15 mouse cellular contexts compared by ENCODE assay signal in the genomic region with DNA sequence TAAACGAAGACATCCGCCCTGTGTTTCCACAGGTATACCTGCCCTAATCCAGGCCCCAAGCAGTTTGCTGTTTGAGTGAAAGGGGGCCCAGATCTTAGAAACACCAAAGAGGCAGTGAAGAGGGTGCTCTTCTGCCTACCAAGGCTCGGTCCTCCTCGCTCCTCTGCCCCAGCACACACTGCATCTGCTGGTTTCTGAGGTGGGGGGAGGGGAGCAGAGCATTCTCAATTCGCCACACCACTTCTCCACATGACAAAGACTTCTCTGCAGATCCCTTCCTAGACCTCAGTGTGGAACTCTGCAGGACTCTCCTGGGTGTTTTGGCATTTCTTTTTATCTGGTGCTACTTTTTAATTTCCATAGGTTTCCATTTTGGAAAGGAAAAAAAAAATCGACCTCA.
A peak's percentile ranks its signal among the peaks of the same experiment; 100 is the strongest.
DNase-seq lines count a peak whose midpoint lies in the region; ATAC-seq lines count a peak whose summit lies in the region.
"Had no signal": no experiment of that assay in that cellular context is flagged by ENCODE, and none has a peak within 500 bp of the region (broad histone marks: within the 10 kb centered on the region; RNA-seq: fewer than 3 reads in every experiment).

No protein-coding gene starts in this region.

- 34% methylated on average over 6 of the region's 6 CpGs for WGBS in hindbrain, embryonic 11.5 days
- 31% methylated on average over 6 of the region's 6 CpGs for WGBS in hindbrain, embryonic 13.5 days
- 32% methylated on average over 6 of the region's 6 CpGs for WGBS in embryonic facial prominence, embryonic 12.5 days

- no peaks in the 10 kb centered on the region for H3K9me3 ChIP-seq in hindbrain, embryonic 11.5 days (ENCODE audit: control insufficient read depth, low read length)
- H3K9me3 ChIP-seq in hindbrain, embryonic 13.5 days, result no peaks in the 10 kb centered on the region
- no peaks in the 10 kb centered on the region for H3K9me3 ChIP-seq in embryonic facial prominence, embryonic 12.5 days
- H3K9me3 ChIP-seq: limb, embryonic 10.5 days had no signal

- H3K27me3 ChIP-seq in hindbrain, embryonic 11.5 days (ENCODE audit: control insufficient read depth, insufficient read depth, low read length), result no peaks in the 10 kb centered on the region
- H3K27me3 ChIP-seq in hindbrain, embryonic 13.5 days, result no peaks in the 10 kb centered on the region
- no peaks in the 10 kb centered on the region for H3K27me3 ChIP-seq in embryonic facial prominence, embryonic 12.5 days

- H3K4me1 ChIP-seq in hindbrain, embryonic 11.5 days (replicated peaks; ENCODE audit: control insufficient read depth, insufficient read depth, low read length), result no peaks in the 10 kb centered on the region
- H3K4me1 ChIP-seq in hindbrain, embryonic 13.5 days (replicated peaks), result peaks cover 8% of the 10 kb centered on the region; the same call in 1 of the 2 replicates
- peaks cover 10% of the 10 kb centered on the region for H3K4me1 ChIP-seq in embryonic facial prominence, embryonic 12.5 days

- H3K9ac ChIP-seq in hindbrain, embryonic 11.5 days (ENCODE audit: low read depth, low read length), result no peak overlapping the region
- no peak overlapping the region for H3K9ac ChIP-seq in hindbrain, embryonic 13.5 days
- no peak overlapping the region for H3K9ac ChIP-seq in embryonic facial prominence, embryonic 12.5 days
- H3K9ac ChIP-seq: lung, embryonic 14.5 days had no signal

- H3K4me2 ChIP-seq in hindbrain, embryonic 11.5 days (replicated peaks; ENCODE audit: low read depth, low read length), result no peak overlapping the region
- no peak overlapping the region for H3K4me2 ChIP-seq in hindbrain, embryonic 13.5 days
- no peak overlapping the region for H3K4me2 ChIP-seq in embryonic facial prominence, embryonic 12.5 days (replicated peaks)
- H3K4me2 ChIP-seq: liver, embryonic 11.5 days; lung, embryonic 14.5 days had no signal

- H3K4me3 ChIP-seq in hindbrain, embryonic 11.5 days (ENCODE audit: low read depth, low read length), result no peak overlapping the region
- no peak overlapping the region for H3K4me3 ChIP-seq in hindbrain, embryonic 13.5 days
- H3K4me3 ChIP-seq in embryonic facial prominence, embryonic 12.5 days, result no peak overlapping the region
- H3K4me3 ChIP-seq: erythroblast, embryonic 14.5 days; layer of hippocampus, adult 2 months; limb, embryonic 10.5 days had no signal

- peak; percentile 67 for ATAC-seq in hindbrain, embryonic 11.5 days (ENCODE audit: low FRiP score)
- ATAC-seq in hindbrain, embryonic 13.5 days (ENCODE audit: low FRiP score), result no peak; the same call in 1 of the 2 replicates
- ATAC-seq in embryonic facial prominence, embryonic 12.5 days (ENCODE audit: insufficient number of reproducible peaks, insufficient read depth, low FRiP score, low TSS enrichment), result peak; percentile 72; the same call in 1 of the 2 replicates
- ATAC-seq: forebrain, embryonic 16.5 days; intestine, embryonic 16.5 days had no signal

- DNase-seq in hindbrain, embryonic 11.5 days (ENCODE audit: low spot score), result peak; percentile 55
- peak; percentile 20 for DNase-seq in retina, embryonic 14.5 days (ENCODE audit: low spot score)
- no peak for DNase-seq in retina, postnatal 1 day
- DNase-seq in left cerebral cortex, postnatal 36 days (ENCODE audit: low spot score in 2 of 2), result no peak
- DNase-seq in heart, adult 9 months (ENCODE audit: low spot score in 2 of 2), result no peak
- DNase-seq: lung, postnatal 4 days had no signal

- H3K36me3 ChIP-seq in hindbrain, embryonic 11.5 days (ENCODE audit: control insufficient read depth, insufficient read depth, low read length), result no peaks in the 10 kb centered on the region
- H3K36me3 ChIP-seq in hindbrain, embryonic 13.5 days, result no peaks in the 10 kb centered on the region
- H3K36me3 ChIP-seq in embryonic facial prominence, embryonic 12.5 days, result no peaks in the 10 kb centered on the region
- H3K36me3 ChIP-seq: limb, embryonic 10.5 days had no signal

- H3K27ac ChIP-seq in hindbrain, embryonic 11.5 days (ENCODE audit: low read depth, low read length), result no peak overlapping the region
- no peak overlapping the region for H3K27ac ChIP-seq in hindbrain, embryonic 13.5 days
- H3K27ac ChIP-seq in embryonic facial prominence, embryonic 12.5 days, result peak overlapping the region; percentile 72
- H3K27ac ChIP-seq: layer of hippocampus, adult 2 months; limb, embryonic 10.5 days had no signal

- intact Hi-C loops in left cerebral cortex, postnatal 36 days (cut with DNase I), result no loop called here

Comparison
In these comparisons a context has a peak if more than half of its experiments do, and no peak if none do; other contexts are left out.
1. DNase-seq: peak in hindbrain, embryonic 11.5 days (single experiment) and retina, embryonic 14.5 days (single experiment); none in retina, postnatal 1 day (single experiment), left cerebral cortex, postnatal 36 days (0 of 2) and heart, adult 9 months (0 of 2).